Mouse (Mus musculus) yolk sac, embryonic 10.5 days (tissue): Measurements from ENCODE around the gene Vps41.

Source experiments
- DNase-seq: peaks from one replicate; pipeline ENCODE4 v3.0.0-alpha.2; 2017; ENCODE audit warnings: low spot score

Gene Vps41

DNA sequence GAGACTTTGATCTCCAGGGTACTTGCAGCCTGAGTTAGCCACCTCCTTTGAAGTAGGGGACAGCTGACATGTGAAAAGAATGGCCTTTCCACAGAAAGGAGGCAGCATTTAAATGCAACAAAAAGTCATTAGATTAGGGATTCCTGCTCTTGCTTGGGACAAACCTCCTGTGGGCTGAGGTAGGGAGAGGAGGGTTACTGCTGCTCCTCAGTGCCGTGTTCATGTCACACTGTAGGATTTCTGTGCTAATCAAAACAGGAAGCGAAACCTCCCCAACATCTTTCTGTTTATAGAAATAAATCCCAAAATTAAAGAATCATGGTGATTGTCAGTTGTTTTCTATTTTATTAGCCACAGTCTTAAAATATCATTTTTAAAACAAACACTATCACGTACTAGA is 77.4 kb downstream of the Vps41 start:
- no peak for DNase-seq

DNA sequence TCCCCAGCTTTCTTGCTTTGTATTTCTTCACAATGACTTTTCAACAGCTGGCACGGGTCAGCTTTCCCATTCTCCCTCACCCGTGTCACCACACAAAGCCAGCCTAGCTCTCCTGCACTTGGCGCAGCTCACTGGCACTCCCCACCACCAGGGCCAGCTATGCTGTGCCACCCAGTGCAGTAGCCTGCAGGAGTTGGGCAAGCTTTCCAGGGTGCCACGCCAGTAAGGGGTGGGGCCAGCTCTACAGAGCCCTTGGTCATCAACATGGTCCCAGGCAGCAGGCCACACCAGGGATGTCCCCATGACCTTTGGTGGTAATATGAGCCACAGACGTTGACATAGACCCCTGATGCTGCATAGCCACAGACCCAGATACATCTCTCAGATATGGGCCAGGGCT is 80.5 kb downstream of the Vps41 start:
- DNase-seq, result no peak

DNA sequence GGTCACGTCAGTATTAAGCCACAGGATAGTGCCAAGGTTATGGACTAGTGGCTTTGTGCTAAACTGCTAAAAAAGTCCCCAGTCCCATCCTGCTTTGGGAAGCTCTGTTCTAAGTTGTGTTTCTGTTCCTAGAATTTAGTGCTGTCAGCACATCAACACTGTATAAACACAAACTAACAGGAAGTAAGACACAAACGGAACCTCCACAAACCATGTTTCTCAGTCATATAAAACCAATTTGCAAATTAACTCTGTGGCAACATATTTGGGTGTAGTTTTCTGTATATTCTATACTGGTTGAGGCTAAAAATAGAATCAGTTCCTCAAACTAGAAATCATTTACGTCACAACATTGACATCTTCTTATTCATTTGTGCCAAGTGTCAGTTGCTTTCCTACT is 83.3 kb downstream of the Vps41 start:
- no peak for DNase-seq

DNA sequence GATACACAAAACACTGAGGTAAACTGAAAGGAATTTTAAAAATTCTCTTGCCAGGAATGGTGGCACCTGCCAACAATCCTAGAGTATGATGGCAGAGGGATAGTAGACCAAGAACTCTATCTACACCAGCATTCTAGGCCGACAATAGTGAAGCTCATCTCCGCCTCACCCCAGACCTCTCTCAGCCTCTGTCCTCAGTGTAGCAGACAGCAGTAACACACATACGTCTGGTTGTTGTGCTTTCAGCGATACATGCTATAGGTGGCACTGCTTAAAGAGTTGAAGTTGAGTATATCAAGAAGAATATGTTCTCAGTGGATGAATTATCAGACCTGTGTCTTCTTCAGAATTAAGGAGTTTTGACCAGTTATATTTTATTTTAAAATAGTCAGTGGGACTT is 92.4 kb downstream of the Vps41 start:
- no peak for DNase-seq

DNA sequence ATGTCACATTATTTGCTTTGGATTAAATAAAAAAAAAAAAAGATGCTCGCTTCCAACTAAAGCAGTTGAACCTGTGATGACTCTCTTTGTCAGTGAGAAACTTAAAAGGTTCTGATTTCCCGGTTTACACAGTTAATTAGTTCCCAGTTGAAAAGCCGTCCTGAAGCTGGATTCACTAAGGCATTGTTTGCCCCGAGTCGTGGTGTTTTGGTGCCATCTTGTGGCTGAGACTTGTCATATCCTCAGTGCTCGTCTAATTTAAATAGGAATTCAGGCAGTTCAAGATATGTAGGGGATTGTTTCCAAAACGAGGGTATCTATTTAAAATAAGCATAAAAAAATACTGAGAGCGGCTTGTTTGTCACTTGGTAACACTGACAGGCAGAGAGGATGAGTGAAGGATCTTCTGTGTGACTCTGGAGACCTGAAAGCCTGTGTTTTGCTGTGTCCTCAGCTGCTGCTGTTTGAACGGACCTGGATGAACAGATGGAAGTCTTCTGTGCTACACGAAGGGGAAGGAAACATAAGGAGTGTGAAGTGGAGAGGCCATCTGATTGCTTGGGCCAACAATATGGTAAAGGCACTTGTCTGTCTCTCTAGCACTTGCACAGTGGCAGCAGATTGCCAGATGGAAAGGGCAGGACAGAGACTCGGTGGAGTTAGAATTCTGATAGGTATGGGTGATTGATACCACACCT is 93.0 kb downstream of the Vps41 start:
- DNase-seq, result peak; percentile 51

DNA sequence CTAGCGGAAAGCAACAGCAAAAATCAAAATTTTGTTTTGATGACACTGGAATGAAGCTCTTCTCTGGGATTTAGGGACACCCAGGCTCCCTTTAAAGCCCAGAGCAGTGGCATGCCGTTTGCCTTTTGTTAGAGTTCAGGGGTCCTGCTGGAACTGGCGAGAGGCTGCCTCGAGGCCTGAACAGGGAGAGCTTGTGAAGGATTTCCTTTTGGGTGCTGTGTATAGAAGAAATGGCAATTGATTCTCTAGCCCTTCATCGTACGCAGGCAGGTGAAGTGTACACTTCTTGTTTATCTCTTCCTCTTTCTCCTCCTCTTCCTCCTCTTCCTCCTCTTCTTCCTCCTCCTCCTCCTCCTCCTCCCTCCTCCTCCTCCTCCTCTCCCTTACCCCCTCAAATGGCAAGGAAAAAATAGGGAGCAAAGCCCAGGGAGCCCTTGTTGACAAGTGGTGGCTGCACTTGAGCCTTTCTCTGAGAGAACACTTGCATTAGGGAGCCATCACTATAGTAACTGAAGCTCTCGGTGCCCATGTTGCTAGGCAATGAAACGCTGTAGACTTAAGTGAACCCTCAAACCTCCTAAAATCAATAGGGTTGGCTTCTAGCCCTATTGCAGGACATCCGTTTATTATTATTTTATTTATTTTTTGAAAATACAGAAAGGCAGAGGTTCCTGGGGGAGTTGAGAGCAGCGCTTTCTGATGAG is 107.5 kb downstream of the Vps41 start:
- DNase-seq, result no peak

DNA sequence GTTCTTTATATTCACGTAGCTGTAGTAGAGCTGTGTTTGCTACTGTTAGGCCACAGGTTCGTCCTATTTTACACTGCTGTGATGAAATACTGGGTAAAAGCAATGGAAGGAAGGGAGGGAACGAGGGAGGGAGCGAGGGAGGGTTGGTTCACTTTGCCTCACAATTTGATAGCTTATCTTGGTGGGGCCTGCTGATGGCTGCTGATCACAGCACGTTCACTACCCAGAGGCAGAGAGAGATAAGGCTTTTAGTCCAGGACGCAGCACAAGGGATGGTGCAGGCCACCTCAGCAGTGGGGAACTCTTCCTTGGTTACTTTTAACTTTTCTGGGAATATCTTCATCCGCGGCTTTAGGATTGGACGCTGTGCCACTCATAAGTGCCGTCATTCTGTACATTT is 109.9 kb downstream of the Vps41 start:
- no peak for DNase-seq

DNA sequence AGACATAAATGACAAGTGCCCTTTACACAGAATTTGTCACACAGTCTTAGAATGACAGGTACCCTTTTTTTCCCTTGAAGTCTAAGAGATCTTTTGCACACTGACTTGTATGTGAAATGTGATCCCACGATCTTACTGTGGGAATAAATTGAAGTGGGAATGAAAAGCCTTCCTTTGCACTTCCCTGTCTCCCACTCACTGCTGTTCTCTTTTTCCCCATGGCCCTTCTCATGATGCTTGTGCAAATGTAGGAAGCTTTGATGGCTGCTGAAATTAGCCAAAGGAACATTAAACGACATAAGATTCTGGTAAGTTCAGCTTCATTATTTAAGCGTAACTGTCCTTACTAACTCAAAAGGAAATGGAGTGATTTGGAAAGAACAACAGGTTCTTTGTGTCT is 113.4 kb downstream of the Vps41 start:
- DNase-seq, result no peak

DNA sequence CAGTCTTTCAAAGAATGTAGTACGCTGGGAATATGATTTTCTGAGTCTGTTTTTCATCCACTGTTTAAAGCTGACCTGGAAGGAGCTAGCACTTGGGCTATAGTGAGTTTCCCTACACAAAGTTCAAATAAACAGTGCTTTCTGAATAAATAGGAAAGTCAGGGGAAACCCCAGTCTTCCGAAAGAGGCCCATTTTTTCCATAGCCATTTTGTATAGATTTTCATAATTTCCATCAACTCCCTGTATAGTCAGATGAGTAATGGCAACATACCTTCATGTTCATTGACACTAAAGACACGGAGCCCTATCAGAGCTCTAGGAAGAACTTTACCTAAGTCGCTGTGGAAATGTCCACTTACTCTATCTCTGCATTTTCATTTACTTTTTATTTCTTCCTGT is 122.1 kb downstream of the Vps41 start:
- DNase-seq, result no peak

DNA sequence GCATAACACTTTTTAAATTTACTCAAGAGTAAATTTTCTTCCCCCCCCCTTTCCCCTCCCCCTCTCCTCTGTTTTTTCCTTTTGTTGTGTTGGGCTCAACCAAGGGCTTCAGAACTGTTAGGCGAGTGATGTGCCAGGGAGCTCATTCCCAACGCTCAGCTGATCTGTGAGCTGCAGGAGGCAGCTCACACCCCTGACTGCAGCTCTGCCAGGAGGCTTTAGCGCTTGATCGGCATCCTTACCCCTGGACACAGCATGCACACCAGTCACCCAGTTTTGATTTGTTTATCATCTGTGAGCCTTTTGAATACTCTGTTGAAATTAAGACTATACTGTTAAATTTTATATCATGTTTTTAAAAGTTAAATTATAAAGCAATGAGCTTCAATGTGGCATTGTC is 123.3 kb downstream of the Vps41 start:
- no peak for DNase-seq

DNA sequence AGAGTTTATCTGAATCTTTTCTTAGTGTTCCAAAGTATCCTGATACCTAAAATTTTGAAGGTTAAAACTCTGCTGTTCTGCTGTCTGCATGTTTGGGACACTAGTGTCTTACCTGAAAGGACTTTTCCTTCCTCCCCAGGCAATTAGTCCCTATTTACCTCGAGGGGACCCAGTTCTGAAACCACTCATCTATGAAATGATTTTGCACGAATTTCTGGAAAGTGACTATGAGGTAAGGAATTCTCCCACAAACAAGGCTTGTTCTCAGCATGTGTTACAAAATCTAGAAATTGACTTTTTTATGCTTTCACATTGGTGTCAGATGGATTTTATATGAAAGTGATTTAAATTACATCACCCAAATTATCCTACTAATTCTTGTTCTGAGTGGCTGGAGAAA is 123.9 kb downstream of the Vps41 start:
- DNase-seq, result no peak

DNA sequence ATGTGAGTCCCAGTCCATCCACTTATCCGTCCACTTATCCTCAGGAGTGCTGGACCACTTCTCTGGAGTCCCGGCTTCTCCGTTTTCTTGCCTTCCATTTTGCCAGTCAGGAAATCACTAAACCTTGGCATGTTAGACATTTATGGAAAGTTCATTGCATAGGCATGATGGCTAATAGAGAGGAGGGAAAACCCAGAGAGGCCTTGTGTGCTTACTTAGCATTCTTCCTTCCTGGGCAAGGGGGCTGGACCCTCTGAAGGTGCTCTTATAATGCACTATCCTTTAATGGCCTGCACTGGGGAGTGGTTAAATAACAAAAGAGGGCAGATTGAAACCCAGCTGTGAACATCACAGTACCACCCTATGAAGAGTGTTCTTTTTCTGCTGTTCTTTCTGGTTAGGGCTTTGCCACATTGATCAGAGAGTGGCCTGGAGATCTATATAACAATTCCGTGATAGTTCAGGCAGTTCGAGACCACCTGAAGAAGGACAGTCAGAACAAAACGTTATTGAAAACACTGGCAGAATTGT is 124.7 kb downstream of the Vps41 start:
- DNase-seq, result no peak

DNA sequence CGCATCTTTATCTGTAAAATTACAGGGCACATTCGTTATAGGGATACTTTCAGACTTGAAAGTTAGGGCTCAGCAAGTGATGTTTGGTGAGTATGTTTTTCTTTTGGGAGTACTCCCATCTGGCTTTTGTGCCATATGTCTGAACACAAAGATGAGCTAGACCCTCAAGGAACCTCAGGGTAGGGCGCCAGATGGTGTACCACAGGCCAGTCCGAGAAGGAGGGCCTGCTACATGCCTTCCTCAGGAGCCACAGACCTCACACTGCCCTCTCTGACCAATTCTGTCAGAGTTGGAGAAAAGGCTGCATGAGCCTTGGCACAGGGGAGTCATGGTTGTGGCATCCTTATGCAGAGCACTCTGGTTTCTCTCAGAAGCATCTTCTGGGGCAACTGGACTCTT is 125.5 kb downstream of the Vps41 start:
- DNase-seq, result no peak

DNA sequence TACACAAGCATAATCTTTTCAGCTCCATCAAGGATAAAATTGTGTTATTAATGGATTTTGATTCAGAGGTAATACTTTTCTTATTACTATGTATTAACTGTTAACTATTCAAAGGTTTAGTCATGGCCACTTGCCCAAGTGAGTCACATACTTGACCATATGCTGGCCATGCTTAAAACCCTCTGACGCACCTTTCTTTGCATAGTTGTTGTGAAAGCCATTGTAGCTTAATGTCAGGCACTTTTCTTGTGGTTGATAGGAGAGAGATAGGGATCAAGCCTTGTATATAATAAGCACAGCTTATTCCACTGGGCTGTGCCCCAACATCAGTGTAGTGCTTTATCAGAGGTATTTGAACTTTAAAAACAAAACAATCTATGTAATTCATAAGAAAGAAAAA is 126.5 kb downstream of the Vps41 start:
- DNase-seq, result no peak

DNA sequence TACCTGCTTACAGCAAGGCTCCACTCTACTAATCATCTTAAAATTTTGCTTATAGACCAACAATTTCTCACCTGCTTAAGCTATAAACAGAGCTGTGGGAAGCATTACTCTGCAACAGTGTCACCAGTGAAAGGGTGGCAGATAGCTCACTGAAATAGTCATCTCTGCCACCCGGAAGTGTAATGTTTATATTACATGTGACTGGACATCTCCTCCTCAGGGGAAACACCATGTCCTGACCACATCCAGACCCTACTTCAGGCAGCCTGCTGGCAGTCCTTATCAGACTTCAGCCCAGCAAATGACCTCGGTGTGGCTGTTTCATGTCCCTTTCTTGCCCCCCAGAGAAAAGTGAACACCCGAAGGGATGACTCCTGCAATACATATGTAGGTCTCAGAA is 130.3 kb downstream of the Vps41 start:
- no peak for DNase-seq

DNA sequence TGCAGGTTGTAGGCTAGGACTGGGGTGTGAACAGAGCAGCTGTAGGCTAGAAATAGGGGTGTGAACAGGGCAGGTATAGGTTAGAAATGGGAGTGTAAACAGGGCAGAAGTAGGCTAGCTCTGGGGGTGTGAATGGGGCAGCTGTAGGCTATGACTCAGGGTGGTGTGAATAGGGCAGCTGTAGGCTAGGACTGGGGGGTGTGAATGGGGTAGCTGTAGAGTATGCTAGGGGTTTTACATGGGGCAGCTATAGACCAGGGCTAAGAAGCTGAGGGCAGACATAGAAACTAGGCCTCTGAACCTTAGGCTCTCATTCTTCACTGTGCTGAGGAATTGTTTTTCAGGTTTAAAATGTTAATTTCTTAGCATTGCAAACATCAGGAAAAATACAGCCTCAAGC is 132.5 kb downstream of the Vps41 start:
- DNase-seq, result no peak

DNA sequence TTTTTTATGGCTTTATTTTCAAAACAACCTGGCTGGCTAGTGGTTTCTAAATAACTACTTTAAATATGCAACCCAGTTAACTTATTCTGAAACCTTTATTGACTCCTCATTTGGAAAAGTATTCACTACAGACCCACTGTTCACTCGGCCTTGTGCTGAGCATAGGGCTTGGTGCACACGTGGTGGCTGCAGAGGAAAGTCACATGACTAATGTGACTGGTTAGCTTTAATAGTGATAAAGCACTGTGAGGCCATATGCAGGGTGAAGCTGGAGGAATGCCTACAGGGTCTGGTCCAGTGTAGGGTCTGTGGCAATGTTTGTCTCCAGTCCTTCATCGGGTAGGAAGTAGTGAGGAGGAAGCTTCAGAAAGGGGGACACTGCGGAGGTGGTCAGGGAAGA is 134.1 kb downstream of the Vps41 start:
- no peak for DNase-seq

DNA sequence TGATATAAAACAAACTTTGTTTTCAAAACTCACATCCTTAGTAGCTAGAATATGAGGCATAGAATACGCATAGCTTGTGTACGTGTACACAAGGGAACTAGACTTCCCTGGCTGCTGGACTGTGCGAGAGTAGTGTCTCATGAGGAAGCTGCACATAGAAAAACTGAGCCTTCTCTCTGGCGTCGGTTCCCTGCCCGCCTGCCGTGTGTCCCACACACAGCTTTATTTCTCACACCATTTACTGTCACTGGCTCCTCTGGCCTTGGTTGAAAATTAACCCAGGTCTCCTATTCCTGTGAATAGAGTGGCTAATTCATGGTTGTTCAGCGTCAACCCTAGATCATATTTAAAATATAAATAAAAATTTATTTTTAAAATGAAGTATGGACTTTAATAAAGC is 135.6 kb downstream of the Vps41 start:
- no peak for DNase-seq

DNA sequence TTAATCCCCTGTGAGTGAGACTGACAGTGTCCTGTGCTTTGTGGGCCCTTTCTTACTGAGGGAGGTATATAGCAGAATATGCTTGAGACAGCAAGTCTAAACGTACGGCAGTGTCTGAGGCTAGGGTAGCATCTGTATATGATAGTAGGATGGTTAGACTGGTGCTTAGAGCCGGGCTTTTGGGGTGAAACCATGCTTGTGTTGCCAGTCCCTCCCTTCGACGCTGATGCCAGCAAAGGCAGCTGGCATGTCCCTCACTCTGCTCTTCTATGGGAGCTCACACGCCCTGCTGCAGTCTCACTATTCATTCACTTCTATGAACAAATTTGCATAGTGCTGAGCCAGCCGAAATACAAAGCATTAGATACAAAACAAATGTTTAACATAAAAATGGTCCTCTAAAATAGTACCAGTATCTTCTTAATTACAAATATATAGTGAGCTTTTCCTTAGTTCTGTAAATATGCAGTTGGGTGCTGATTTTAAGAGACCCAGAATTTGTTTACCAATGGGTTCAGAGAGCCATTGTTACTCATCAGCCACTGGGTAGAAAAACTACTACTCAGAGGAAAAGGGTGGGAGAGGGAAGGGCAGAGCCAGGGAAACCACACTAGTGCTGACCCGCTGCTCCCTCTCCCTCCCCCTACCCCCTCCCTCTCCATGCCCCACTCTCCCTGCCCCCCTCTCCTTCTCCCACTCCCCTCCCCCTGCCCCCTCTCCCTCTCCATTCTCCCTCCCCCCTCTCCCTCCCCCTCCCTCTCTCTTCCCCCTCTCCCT is 139.1 kb downstream of the Vps41 start:
- no peak for DNase-seq

DNA sequence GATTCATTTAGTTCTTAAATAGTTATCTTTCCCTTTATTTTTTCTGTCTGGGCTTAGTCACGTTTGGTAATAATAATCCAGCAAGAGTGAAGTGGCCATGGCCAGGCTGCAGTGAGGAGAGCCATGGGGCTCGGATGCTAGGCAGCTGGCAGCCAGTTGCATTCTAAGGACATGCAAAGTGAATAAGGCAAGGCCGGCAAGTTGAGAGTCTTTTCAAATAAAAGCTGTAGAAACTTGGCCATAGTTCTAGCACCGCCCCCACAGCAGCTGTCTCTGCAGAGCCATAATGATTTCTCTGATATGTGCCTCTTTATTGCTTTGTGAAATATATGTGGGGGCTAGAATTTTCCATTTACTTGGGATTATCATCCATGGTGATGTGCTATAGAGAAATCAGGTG is 141.1 kb downstream of the Vps41 start:
- no peak for DNase-seq

DNA sequence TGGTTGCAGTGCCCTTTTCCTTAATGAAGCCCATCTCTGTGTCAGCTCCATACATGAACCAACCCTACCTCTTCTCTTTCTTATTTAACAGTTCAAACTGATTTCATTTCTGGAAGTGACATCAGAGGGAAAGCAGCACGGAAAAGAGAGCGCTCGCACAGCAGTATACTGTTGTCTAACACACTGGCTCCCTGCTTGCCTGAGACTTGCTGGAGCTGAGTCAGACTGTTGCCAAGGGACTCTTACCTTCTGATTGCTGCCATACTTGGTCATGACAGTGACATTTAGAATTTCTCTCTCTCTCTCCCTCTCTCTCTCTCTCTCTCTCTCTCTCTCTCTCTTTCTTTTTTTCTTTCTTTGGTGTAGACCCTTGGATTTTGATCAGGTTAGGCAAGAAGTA is 142.3 kb downstream of the Vps41 start:
- no peak for DNase-seq

DNA sequence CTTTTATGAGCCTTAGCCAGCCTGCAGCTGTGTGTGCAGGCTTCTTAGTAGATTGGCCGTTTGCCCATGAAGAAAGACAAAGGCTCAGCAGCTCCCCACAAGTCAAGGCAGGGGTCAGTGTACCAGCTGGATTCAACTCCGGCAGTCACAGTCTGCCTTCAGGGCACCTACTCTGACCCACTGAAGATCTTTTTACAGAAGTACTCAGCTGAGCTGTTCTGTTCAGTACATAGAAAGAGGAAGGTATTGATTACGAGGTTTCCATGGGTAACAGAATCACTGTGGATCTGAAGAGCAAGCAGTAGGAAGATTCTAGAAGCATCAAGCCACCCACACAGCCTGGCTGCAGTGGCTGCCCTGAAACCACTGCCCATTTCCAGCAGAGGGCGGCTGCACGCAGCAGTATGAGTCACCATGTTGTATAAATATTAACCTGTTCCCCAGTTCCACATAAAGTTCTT is 151.0 kb downstream of the Vps41 start:
- DNase-seq, result no peak

DNA sequence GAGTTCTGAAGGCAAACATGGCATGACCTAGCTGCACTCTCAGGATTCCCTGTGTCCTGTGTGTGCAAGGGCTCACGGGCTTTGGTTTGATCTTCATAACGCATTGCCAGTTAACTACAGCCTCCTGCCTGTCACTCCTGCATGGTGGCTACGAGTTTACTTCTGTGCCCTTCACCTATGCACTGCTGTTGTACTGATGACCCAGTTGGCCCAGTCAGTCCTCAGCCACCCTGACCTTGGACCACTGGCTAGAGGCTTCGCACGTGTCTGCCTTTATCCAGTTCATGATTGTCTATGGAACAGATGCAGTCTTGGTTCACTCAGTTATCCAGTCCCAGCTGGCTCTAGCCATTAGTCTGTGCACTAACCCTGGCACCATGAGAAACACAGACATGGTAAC is 151.7 kb downstream of the Vps41 start:
- no peak for DNase-seq
